Mouse (Mus musculus): ENCODE data around the gene Zfp235.

DNA sequence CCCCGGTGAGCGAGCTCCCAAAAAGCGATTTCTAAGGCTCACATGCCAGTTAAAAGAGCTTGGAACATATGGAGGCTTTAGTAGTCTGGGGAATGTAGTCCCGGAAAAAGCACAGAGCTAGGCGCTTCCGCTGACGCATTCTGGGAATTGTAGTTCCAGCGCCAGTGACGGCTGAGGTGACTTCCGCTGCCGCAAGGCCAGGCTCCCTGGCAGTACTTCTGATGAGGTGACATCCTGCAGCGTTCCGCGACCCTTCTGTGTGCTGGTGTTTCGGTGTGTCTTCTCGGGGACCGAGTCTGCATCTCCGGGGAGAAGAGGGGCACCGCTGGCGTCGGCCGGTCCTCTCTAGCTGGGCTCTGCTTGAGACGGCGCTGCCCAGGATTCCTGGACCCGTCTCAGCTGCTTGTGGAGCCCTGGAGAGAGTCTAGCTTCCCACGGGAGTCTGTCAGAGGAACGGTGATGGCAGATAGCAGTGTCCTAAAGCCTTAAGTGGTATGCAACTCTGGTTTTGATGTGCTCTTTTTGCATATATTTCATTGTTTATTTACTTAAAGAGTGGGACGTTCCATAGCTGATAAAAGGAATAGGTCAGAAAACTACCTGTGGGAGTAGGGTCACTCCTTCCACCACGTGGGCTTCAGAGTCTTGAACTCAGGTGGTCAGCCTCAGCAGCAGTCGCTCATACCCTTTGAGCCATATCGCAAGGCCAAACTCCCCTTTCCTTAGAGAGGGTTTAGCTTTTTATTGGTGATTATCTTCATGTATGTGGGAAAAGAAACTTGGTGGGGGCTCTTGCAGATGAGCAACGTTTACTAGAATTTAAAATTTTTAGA lies at the start of gene Zfp235:
- TF ChIP-seq CTCF (IDR thresholded peaks at IDR 0.05; ENCODE audit: low read depth) (no peak), EP300 (IDR thresholded peaks at IDR 0.05; ENCODE audit: low read depth) (no peak)
